In the genomic region with DNA sequence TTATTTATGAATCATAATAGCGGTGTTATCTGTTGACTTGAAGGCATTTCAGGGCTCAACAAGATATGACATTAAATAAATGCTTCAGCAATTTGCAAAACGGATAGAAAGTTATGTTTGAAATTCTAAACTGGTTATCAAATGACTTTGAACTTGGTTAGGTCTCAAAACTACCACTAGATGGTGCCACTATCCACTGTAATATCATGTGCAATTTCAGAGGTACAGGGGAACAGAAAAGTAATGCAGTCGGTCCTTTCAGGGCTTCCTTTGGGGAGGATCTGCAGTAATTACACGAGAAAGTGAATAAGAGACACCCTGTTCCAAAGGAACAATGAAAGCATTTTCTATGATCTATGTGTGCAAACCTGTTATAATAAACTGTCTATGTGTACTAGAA, we compare ENCODE assay signal across 9 mouse cellular contexts.
DNase-seq lines count a peak whose midpoint lies in the region; ATAC-seq lines count a peak whose summit lies in the region.
"Had no signal": no experiment of that assay in that cellular context is flagged by ENCODE, and none has a peak within 500 bp of the region (broad histone marks: within the 10 kb centered on the region; RNA-seq: fewer than 3 reads in every experiment).

No protein-coding gene starts in this region.

- intact Hi-C loops in gastrocnemius, postnatal 36 days (cut with DNase I), result loop anchor here (5.0 kb wide), 2 partner anchors 86 to 156 kb away; a partner anchor contains a TSS

- no peaks in the 10 kb centered on the region for H3K36me3 ChIP-seq in midbrain, embryonic 11.5 days (ENCODE audit: control insufficient read depth, insufficient read depth, low read length)
- H3K36me3 ChIP-seq in midbrain, embryonic 10.5 days, result no peaks in the 10 kb centered on the region
- H3K36me3 ChIP-seq: neural tube, embryonic 13.5 days had no signal

- 13% methylated on average over 4 of the region's 4 CpGs for WGBS in midbrain, embryonic 11.5 days
- WGBS in midbrain, embryonic 10.5 days, result 28% methylated on average over 4 of the region's 4 CpGs

- no peak overlapping the region for H3K4me2 ChIP-seq in midbrain, embryonic 11.5 days
- H3K4me2 ChIP-seq: neural tube, embryonic 13.5 days had no signal

- no peaks in the 10 kb centered on the region for H3K4me1 ChIP-seq in midbrain, embryonic 11.5 days (ENCODE audit: control insufficient read depth, insufficient read depth, low read length)
- no peaks in the 10 kb centered on the region for H3K4me1 ChIP-seq in midbrain, embryonic 10.5 days
- H3K4me1 ChIP-seq: neural tube, embryonic 13.5 days had no signal

- H3K4me3 ChIP-seq in midbrain, embryonic 11.5 days (ENCODE audit: low read depth, low read length), result no peak overlapping the region
- H3K4me3 ChIP-seq in midbrain, embryonic 10.5 days, result no peak overlapping the region
- H3K4me3 ChIP-seq: neural tube, embryonic 13.5 days had no signal

- H3K27ac ChIP-seq in midbrain, embryonic 11.5 days (ENCODE audit: low read depth, low read length), result no peak overlapping the region
- H3K27ac ChIP-seq in midbrain, embryonic 10.5 days (replicated peaks), result no peak overlapping the region
- H3K27ac ChIP-seq: neural tube, embryonic 13.5 days had no signal

- no peak overlapping the region for H3K9ac ChIP-seq in midbrain, embryonic 11.5 days (ENCODE audit: low read length)
- H3K9ac ChIP-seq: neural tube, embryonic 13.5 days had no signal

- peak; percentile 62; the same call in 1 of the 2 replicates for ATAC-seq in frontal cortex, adult (ENCODE audit: low TSS enrichment)
- ATAC-seq in midbrain, embryonic 11.5 days (ENCODE audit: low FRiP score), result no peak

- H3K27me3 ChIP-seq in midbrain, embryonic 11.5 days (ENCODE audit: control insufficient read depth, insufficient read depth, low read length), result no peaks in the 10 kb centered on the region
- H3K27me3 ChIP-seq in midbrain, embryonic 10.5 days (ENCODE audit: low read depth, poor library complexity, severe bottlenecking), result no peaks in the 10 kb centered on the region
- H3K27me3 ChIP-seq: neural tube, embryonic 13.5 days had no signal

- no peaks in the 10 kb centered on the region for H3K9me3 ChIP-seq in midbrain, embryonic 11.5 days (ENCODE audit: control insufficient read depth, low read length)
- no peaks in the 10 kb centered on the region for H3K9me3 ChIP-seq in midbrain, embryonic 10.5 days (replicated peaks)
- H3K9me3 ChIP-seq: neural tube, embryonic 13.5 days had no signal

- no peak for DNase-seq in frontal cortex, postnatal 14 days (ENCODE audit: low spot score in 2 of 2)
- peak; percentile 89 for DNase-seq in midbrain, embryonic 11.5 days (ENCODE audit: low spot score, missing footprints)
- DNase-seq in midbrain, embryonic 10.5 days (ENCODE audit: low spot score), result no peak
- peak; percentile 36 to 74 for DNase-seq in cerebellum, postnatal 10 days
- DNase-seq in lung, postnatal 10 days, result peak; percentile 48
- DNase-seq in adrenal gland, adult 8-10 months, result no peak
- no peak for DNase-seq in gastrocnemius, postnatal 36 days

Comparison
In these comparisons a context has a peak if more than half of its experiments do, and no peak if none do; other contexts are left out.
1. DNase-seq: peak in midbrain, embryonic 11.5 days (single experiment), cerebellum, postnatal 10 days (2 of 2) and lung, postnatal 10 days (single experiment); none in frontal cortex, postnatal 14 days (0 of 2), midbrain, embryonic 10.5 days (single experiment), adrenal gland, adult 8-10 months (single experiment) and gastrocnemius, postnatal 36 days (0 of 2).